Comparison of ENCODE assay signal across 26 mouse cellular contexts in genomic region chr1:172346707-172347106, GRCm38 (mm10). TPM values are rescaled to one million over a fixed set of nuclear protein-coding genes. Genes with fewer than 3 reads are reported as not detected.
DNase-seq lines count a peak whose midpoint lies in the region; ATAC-seq and TF ChIP-seq lines count a peak whose summit lies in the region.
"Had no signal": no experiment of that assay in that cellular context is flagged by ENCODE, and none has a peak within 500 bp of the region (broad histone marks: within the 10 kb centered on the region; RNA-seq: fewer than 3 reads in every experiment).

No protein-coding gene starts in this region.

- no peaks in the 10 kb centered on the region for H3K79me2 ChIP-seq in CH12.LX (replicated peaks; ENCODE audit: control insufficient read depth, extremely low read depth, insufficient read depth, poor library complexity, severe bottlenecking)

- ATAC-seq in hindbrain, embryonic 11.5 days (ENCODE audit: low FRiP score): no peak
- peak; percentile 82 for ATAC-seq in liver, postnatal 0 days
- ATAC-seq: CD4-positive, CD25-positive, alpha-beta regulatory T cell, adult 4 months; intestine, postnatal 0 days had no signal

- DNase-seq in hindbrain, embryonic 10.5 days (ENCODE audit: low spot score): no peak
- no peak for DNase-seq in hindbrain, embryonic 11.5 days (ENCODE audit: low spot score)
- DNase-seq in layer of hippocampus, adult 2 months (ENCODE audit: low spot score in 2 of 2): no peak
- DNase-seq in layer of hippocampus, adult 18-20 months (ENCODE audit: low spot score in 2 of 2): no peak
- no peak for DNase-seq in CH12.LX (ENCODE audit: extremely low read depth)
- DNase-seq in liver, postnatal 0 days: peak; percentile 33
- DNase-seq in neural tube, embryonic 10.5 days (ENCODE audit: extremely low spot score, low spot score): no peak
- DNase-seq: adrenal gland, postnatal 14 days; cerebellum, adult 11-12 months; cerebellum, postnatal 36 days; heart, postnatal 10 days; layer of hippocampus, adult 9-11 months; lung, adult 18-20 months; right cerebral cortex, postnatal 4 days; thymus, postnatal 14 days had no signal

- no peak for TF ChIP-seq EP300 in CH12.LX (IDR thresholded peaks at IDR 0.05; ENCODE audit: low read length)
- no peak for TF ChIP-seq EP300 in liver, postnatal 0 days (IDR thresholded peaks at IDR 0.05; ENCODE audit: low read depth)

- no peaks in the 10 kb centered on the region for H3K9me3 ChIP-seq in hindbrain, embryonic 10.5 days
- no peaks in the 10 kb centered on the region for H3K9me3 ChIP-seq in hindbrain, embryonic 11.5 days (ENCODE audit: control insufficient read depth, low read length)
- no peaks in the 10 kb centered on the region for H3K9me3 ChIP-seq in CH12.LX (replicated peaks; ENCODE audit: low read length)
- H3K9me3 ChIP-seq in liver, postnatal 0 days (ENCODE audit: low read length): no peaks in the 10 kb centered on the region
- H3K9me3 ChIP-seq: embryonic facial prominence, embryonic 10.5 days; forebrain, embryonic 12.5 days; G1E; hindbrain, embryonic 13.5 days had no signal

- H3K27me3 ChIP-seq in hindbrain, embryonic 10.5 days (ENCODE audit: insufficient read depth, poor library complexity, severe bottlenecking): peaks cover 23% of the 10 kb centered on the region
- H3K27me3 ChIP-seq in hindbrain, embryonic 11.5 days (ENCODE audit: control insufficient read depth, insufficient read depth, low read length): no peaks in the 10 kb centered on the region
- peaks cover 77% of the 10 kb centered on the region for H3K27me3 ChIP-seq in CH12.LX (replicated peaks)
- H3K27me3 ChIP-seq in liver, postnatal 0 days (ENCODE audit: insufficient read depth, low read length): peaks cover 16% of the 10 kb centered on the region

- peak overlapping the region; percentile 93 for H3K27ac ChIP-seq in hindbrain, embryonic 10.5 days
- no peak overlapping the region for H3K27ac ChIP-seq in hindbrain, embryonic 11.5 days (ENCODE audit: low read depth, low read length)
- H3K27ac ChIP-seq in layer of hippocampus, adult 2 months: peak overlapping the region; percentile 91
- no peak overlapping the region for H3K27ac ChIP-seq in CH12.LX (ENCODE audit: insufficient read depth, low read depth)
- 0 out of 2 replicates have a peak overlapping the region, but pooled peaks have one; percentile 30 for H3K27ac ChIP-seq in liver, postnatal 0 days (ENCODE audit: low read depth)
- H3K27ac ChIP-seq: embryonic facial prominence, embryonic 10.5 days; forebrain, embryonic 12.5 days had no signal

- peaks cover 60% of the 10 kb centered on the region for H3K4me1 ChIP-seq in hindbrain, embryonic 10.5 days (replicated peaks)
- H3K4me1 ChIP-seq in hindbrain, embryonic 11.5 days (replicated peaks; ENCODE audit: control insufficient read depth, insufficient read depth, low read length): peaks cover 13% of the 10 kb centered on the region
- peaks cover 15 to 16% of the 10 kb centered on the region in 2 experiments for H3K4me1 ChIP-seq in CH12.LX (ENCODE audit: control insufficient read depth in 1 of 2, insufficient read depth in 2 of 2)
- peaks cover 22% of the 10 kb centered on the region for H3K4me1 ChIP-seq in liver, postnatal 0 days (ENCODE audit: insufficient read depth)

- TF ChIP-seq POLR2A in CH12.LX (IDR thresholded peaks at IDR 0.05; ENCODE audit: low read depth, low read length): no peak

- TF ChIP-seq RAD21 in CH12.LX (IDR thresholded peaks at IDR 0.05; ENCODE audit: low read depth, low read length): no peak

- 91% methylated on average over 10 of the region's 10 CpGs for WGBS in hindbrain, embryonic 10.5 days
- 93% methylated on average over 10 of the region's 10 CpGs for WGBS in hindbrain, embryonic 11.5 days
- WGBS in liver, postnatal 0 days (ENCODE audit: insufficient replicate concordance): 69% methylated on average over 10 of the region's 10 CpGs

- dilution Hi-C loops in CH12.LX (cut with MboI; ENCODE audit: extremely low pct_ligation_motif_present, extremely low pct_unique_long_range_greater_than_20kb, low sequenced_read_pairs): no loop called here

- no peak overlapping the region for H3K4me3 ChIP-seq in hindbrain, embryonic 10.5 days
- no peak overlapping the region for H3K4me3 ChIP-seq in hindbrain, embryonic 11.5 days (ENCODE audit: low read depth, low read length)
- H3K4me3 ChIP-seq in layer of hippocampus, adult 2 months: no peak overlapping the region
- H3K4me3 ChIP-seq in CH12.LX (replicated peaks in 1 of 3; ENCODE audit: low read depth in 2 of 3, low read length in 2 of 3, poor library complexity in 1 of 3): peak overlapping the region in 1 of 3 experiments; percentile 12
- no peak overlapping the region for H3K4me3 ChIP-seq in liver, postnatal 0 days (ENCODE audit: low read depth, low read length)
- H3K4me3 ChIP-seq: embryonic facial prominence, embryonic 10.5 days; forebrain, embryonic 12.5 days; hindbrain, embryonic 13.5 days had no signal

- in situ Hi-C loops in CH12.LX (cut with MboI; ENCODE audit: low pct_ligation_motif_present, low pct_unique_long_range_greater_than_20kb, low sequenced_read_pairs): no loop called here

- H3K36me3 ChIP-seq in hindbrain, embryonic 10.5 days: no peaks in the 10 kb centered on the region
- no peaks in the 10 kb centered on the region for H3K36me3 ChIP-seq in hindbrain, embryonic 11.5 days (ENCODE audit: control insufficient read depth, insufficient read depth, low read length)
- H3K36me3 ChIP-seq in CH12.LX (replicated peaks in 1 of 2; ENCODE audit: control insufficient read depth in 1 of 2, insufficient read depth in 1 of 2, low read length in 1 of 2): no peaks in the 10 kb centered on the region
- no peaks in the 10 kb centered on the region for H3K36me3 ChIP-seq in liver, postnatal 0 days (replicated peaks; ENCODE audit: insufficient read depth, low read length)
- H3K36me3 ChIP-seq: embryonic facial prominence, embryonic 10.5 days; forebrain, embryonic 12.5 days; G1E; hindbrain, embryonic 13.5 days had no signal

- peak; percentile 45 for TF ChIP-seq CTCF in layer of hippocampus, adult 2 months (conservative IDR thresholded peaks at IDR 0.05)
- TF ChIP-seq CTCF in CH12.LX (conservative IDR thresholded peaks at IDR 0.05 in 1 of 2, IDR thresholded peaks at IDR 0.05 in 1 of 2; ENCODE audit: low read depth in 2 of 2, low read length in 2 of 2): peak in 1 of 2 experiments; percentile 56; a peak in 2 of 4 replicates
- peak; percentile 24 for TF ChIP-seq CTCF in liver, postnatal 0 days (IDR thresholded peaks at IDR 0.05; ENCODE audit: low read depth)

- no peak overlapping the region for H3K4me2 ChIP-seq in hindbrain, embryonic 11.5 days (replicated peaks; ENCODE audit: low read depth, low read length)
- peak overlapping the region; percentile 64 for H3K4me2 ChIP-seq in CH12.LX (ENCODE audit: insufficient read depth, low read depth, poor library complexity, severe bottlenecking)
- no peak overlapping the region for H3K4me2 ChIP-seq in liver, postnatal 0 days (ENCODE audit: low read depth, low read length)
- H3K4me2 ChIP-seq: forebrain, embryonic 12.5 days; heart, embryonic 11.5 days; hindbrain, embryonic 13.5 days had no signal

- H3K9ac ChIP-seq in hindbrain, embryonic 11.5 days (ENCODE audit: low read depth, low read length): no peak overlapping the region
- 0 out of 2 replicates have a peak overlapping the region, but pooled peaks have one; percentile 24 for H3K9ac ChIP-seq in CH12.LX (ENCODE audit: insufficient read depth, low read depth)
- H3K9ac ChIP-seq in liver, postnatal 0 days (replicated peaks): no peak overlapping the region
- H3K9ac ChIP-seq: forebrain, embryonic 12.5 days; hindbrain, embryonic 13.5 days had no signal

TF ChIP-seq in CH12.LX, 34 proteins besides CTCF, POLR2A, EP300 and RAD21 (continues in another document):
- TF ChIP-seq CHD2 (IDR thresholded peaks at IDR 0.05; ENCODE audit: low read length) (no peak), MEF2A (IDR thresholded peaks at IDR 0.05; ENCODE audit: borderline replicate concordance, low read depth, low read length) (no peak)

RNA-seq across cellular contexts. Expression of gene Kcnj10, which starts 5.7 kb away (rescaled TPM):
- 0.31 and 0.77 TPM in 2 replicates for polyA plus RNA-seq in hindbrain, embryonic 10.5 days (2016; fragmentation: Nextera tagmentation; extraction: Ambion mirVana)
- 0.73 TPM in 2 replicates for polyA plus RNA-seq in hindbrain, embryonic 11.5 days (2014; fragmentation: Nextera tagmentation; extraction: Ambion mirVana)
- total RNA-seq in layer of hippocampus, adult 2 months (2021): 10 to 100 TPM; 83.2 to 91.6 TPM
- total RNA-seq in layer of hippocampus, adult 18-20 months (2021): 10 to 100 TPM; 82.6 to 88.4 TPM
- total RNA-seq in CH12.LX (2012; rRNA removed) (0.08 and 0.13 TPM in 2 replicates), CH12.LX (2014; rRNA removed) (not detected in 2 replicates)
- 0.06 TPM in 1 of 2 replicates, not detected in the other for polyA plus RNA-seq in CH12.LX (2012; ENCODE audit: insufficient read length, low read depth)
- polyA plus RNA-seq in liver, postnatal 0 days (2015; fragmentation: Nextera tagmentation; extraction: Ambion mirVana): 0.17 and 0.19 TPM in 2 replicates
- polyA plus RNA-seq: CD4-positive, CD25-positive, alpha-beta regulatory T cell, adult 4 months; G1E had no signal

RNA-seq across cellular contexts. Expression of gene Kcnj9, which starts 17.6 kb away (rescaled TPM):
- 0.11 and 0.71 TPM in 2 replicates for polyA plus RNA-seq in hindbrain, embryonic 10.5 days (2016; fragmentation: Nextera tagmentation; extraction: Ambion mirVana)
- 0.17 and 0.46 TPM in 2 replicates for polyA plus RNA-seq in hindbrain, embryonic 11.5 days (2014; fragmentation: Nextera tagmentation; extraction: Ambion mirVana)
- total RNA-seq in layer of hippocampus, adult 2 months (2021): 10 to 100 TPM; 67.2 to 69.2 TPM
- total RNA-seq in layer of hippocampus, adult 18-20 months (2021): 10 to 100 TPM; 70.6 to 75.4 TPM
- total RNA-seq in CH12.LX (2012; rRNA removed) (0.04 TPM in 1 of 2 replicates, not detected in the other), CH12.LX (2014; rRNA removed) (not detected in 2 replicates)
- 0.07 and 0.10 TPM in 2 replicates for polyA plus RNA-seq in CH12.LX (2012; ENCODE audit: insufficient read length, low read depth)
- polyA plus RNA-seq in liver, postnatal 0 days (2015; fragmentation: Nextera tagmentation; extraction: Ambion mirVana): 0.07 TPM in 2 replicates
- total RNA-seq: G1E; gastrocnemius, adult 8-10 months; granulocyte monocyte progenitor cell, adult 5-6 weeks; heart, postnatal 10 days; megakaryocyte-erythroid progenitor cell, adult 5-6 weeks had no signal
- polyA plus RNA-seq: CD4-positive, CD25-positive, alpha-beta regulatory T cell, adult 4 months; G1E; limb, embryonic 11.5 days had no signal

RNA-seq across cellular contexts. Expression of gene Pigm, which starts 29.6 kb away (rescaled TPM):
- 8.7 and 10.5 TPM in 2 replicates for polyA plus RNA-seq in hindbrain, embryonic 10.5 days (2016; fragmentation: Nextera tagmentation; extraction: Ambion mirVana)
- polyA plus RNA-seq in hindbrain, embryonic 11.5 days (2014; fragmentation: Nextera tagmentation; extraction: Ambion mirVana): 11.0 and 11.8 TPM in 2 replicates
- total RNA-seq in layer of hippocampus, adult 2 months (2021): 1 to 10 TPM; 8.3 to 9.2 TPM
- total RNA-seq in layer of hippocampus, adult 18-20 months (2021): 1 to 10 TPM; 7.8 to 8.5 TPM
- total RNA-seq in CH12.LX (2012; rRNA removed) (8.6 and 9.5 TPM in 2 replicates), CH12.LX (2014; rRNA removed) (13.8 and 14.3 TPM in 2 replicates)
- 8.7 and 10.7 TPM in 2 replicates for polyA plus RNA-seq in CH12.LX (2012; ENCODE audit: insufficient read length, low read depth)
- 1.8 TPM in 2 replicates for polyA plus RNA-seq in liver, postnatal 0 days (2015; fragmentation: Nextera tagmentation; extraction: Ambion mirVana)

RNA-seq across cellular contexts. Expression of gene Atp1a2, which starts 48.8 kb away (rescaled TPM):
- polyA plus RNA-seq in hindbrain, embryonic 10.5 days (2016; fragmentation: Nextera tagmentation; extraction: Ambion mirVana): 2.1 and 2.3 TPM in 2 replicates
- polyA plus RNA-seq in hindbrain, embryonic 11.5 days (2014; fragmentation: Nextera tagmentation; extraction: Ambion mirVana): 1.9 and 2.6 TPM in 2 replicates
- total RNA-seq in layer of hippocampus, adult 2 months (2021): 100 to 1,000 TPM; 585 to 600 TPM
- 100 to 1,000 TPM; 555 to 598 TPM for total RNA-seq in layer of hippocampus, adult 18-20 months (2021)
- total RNA-seq in CH12.LX (2012; rRNA removed): 0.13 and 0.21 TPM in 2 replicates
- total RNA-seq in CH12.LX (2014; rRNA removed): 0.03 and 0.07 TPM in 2 replicates
- polyA plus RNA-seq in CH12.LX (2012; ENCODE audit: insufficient read length, low read depth): 0.23 and 0.33 TPM in 2 replicates
- polyA plus RNA-seq in liver, postnatal 0 days (2015; fragmentation: Nextera tagmentation; extraction: Ambion mirVana): 0.29 and 1.4 TPM in 2 replicates
- total RNA-seq: granulocyte monocyte progenitor cell, adult 5-6 weeks; megakaryocyte-erythroid progenitor cell, adult 5-6 weeks had no signal
- polyA plus RNA-seq: G1E had no signal

Comparison
In these comparisons a context has a peak if more than half of its experiments do, and no peak if none do; other contexts are left out.
1. H3K27ac ChIP-seq: peak in hindbrain, embryonic 10.5 days (single experiment), layer of hippocampus, adult 2 months (single experiment) and liver, postnatal 0 days (single experiment); none in hindbrain, embryonic 11.5 days (single experiment) and CH12.LX (single experiment).